Mouse (Mus musculus) monocyte, adult 5-6 weeks (primary cell): ENCODE results near the gene Ak8. TPM values are rescaled to one million over a fixed set of nuclear protein-coding genes. Genes with fewer than 3 reads are reported as not detected.
A peak's percentile ranks its signal among the peaks of the same experiment; 100 is the strongest.

Experiments used
- ATAC-seq: fragments of 153-309, 156-312 bp; replicated peaks from 2 replicates; pipeline ENCODE4 v1.8.0; 2017; ENCODE audit warnings: mild to moderate bottlenecking; ENCODE audit not compliant: low TSS enrichment, insufficient number of reproducible peaks, severe bottlenecking, poor library complexity, low FRiP score
- total RNA-seq: library from RNA; stranded (forward); fragments of 200-1000, 200-491, 200-594 nt; gene quantifications from 3 replicates; pipeline ENCODE4 v1.2.3, GENCODE M21; 2017

Gene Ak8
- 0.39 to 1.6 TPM in 2 of 3 replicates, not detected in the other for total RNA-seq

GRCm38 (mm10) chr2:28699361-28700335 is at the start of gene Ak8, which contains the start of gene Spaca9:
Gene Ak8, plus strand, starts transcription at chr2:28700164.
Gene Spaca9, minus strand, starts transcription at chr2:28699727.
- ATAC-seq, result peak; percentile 33; the same call in 1 of the 2 replicates

- no peak for ATAC-seq
Observed at GRCm38 (mm10) chr2:28650526-28650925, 49.4 kb upstream of the Ak8 start.

- no peak for ATAC-seq
Observed at GRCm38 (mm10) chr2:28653351-28653750, 46.6 kb upstream of the Ak8 start.

GRCm38 (mm10) chr2:28654295-28654694 is 45.7 kb upstream of the Ak8 start:
- ATAC-seq, result peak; percentile 53; the same call in 1 of the 2 replicates

GRCm38 (mm10) chr2:28656216-28656615 is 43.7 kb upstream of the Ak8 start:
- no peak for ATAC-seq

- no peak for ATAC-seq
Observed at GRCm38 (mm10) chr2:28662891-28663290, 37.1 kb upstream of the Ak8 start.

GRCm38 (mm10) chr2:28665818-28666217 is 34.1 kb upstream of the Ak8 start:
- no peak for ATAC-seq

- ATAC-seq, result no peak
Observed at GRCm38 (mm10) chr2:28671438-28671837, 28.5 kb upstream of the Ak8 start.

- ATAC-seq, result no peak
Observed at GRCm38 (mm10) chr2:28676005-28676404, 24.0 kb upstream of the Ak8 start.

- no peak for ATAC-seq
Observed at GRCm38 (mm10) chr2:28680710-28681109, 19.3 kb upstream of the Ak8 start.

GRCm38 (mm10) chr2:28681718-28682117 is 18.2 kb upstream of the Ak8 start:
- no peak for ATAC-seq

- no peak for ATAC-seq
Observed at GRCm38 (mm10) chr2:28685895-28686294, 14.1 kb upstream of the Ak8 start.

- ATAC-seq, result no peak
Observed at GRCm38 (mm10) chr2:28688431-28688830, 11.5 kb upstream of the Ak8 start.

- ATAC-seq, result no peak
Observed at GRCm38 (mm10) chr2:28692692-28693091, 7.3 kb upstream of the Ak8 start.

- ATAC-seq, result peak; percentile 41
Observed at GRCm38 (mm10) chr2:28698566-28698965, 1.4 kb upstream of the Ak8 start.

GRCm38 (mm10) chr2:28701646-28702262 is 1.8 kb downstream of the Ak8 start:
- no peak for ATAC-seq

- no peak for ATAC-seq
Observed at GRCm38 (mm10) chr2:28706106-28706636, 6.2 kb downstream of the Ak8 start.

GRCm38 (mm10) chr2:28706787-28707186 is 6.8 kb downstream of the Ak8 start:
- no peak for ATAC-seq

- no peak for ATAC-seq
Observed at GRCm38 (mm10) chr2:28713036-28713435, 13.1 kb downstream of the Ak8 start.
